Mouse (Mus musculus): ENCODE data around the gene 1700001K19Rik.

DNA sequence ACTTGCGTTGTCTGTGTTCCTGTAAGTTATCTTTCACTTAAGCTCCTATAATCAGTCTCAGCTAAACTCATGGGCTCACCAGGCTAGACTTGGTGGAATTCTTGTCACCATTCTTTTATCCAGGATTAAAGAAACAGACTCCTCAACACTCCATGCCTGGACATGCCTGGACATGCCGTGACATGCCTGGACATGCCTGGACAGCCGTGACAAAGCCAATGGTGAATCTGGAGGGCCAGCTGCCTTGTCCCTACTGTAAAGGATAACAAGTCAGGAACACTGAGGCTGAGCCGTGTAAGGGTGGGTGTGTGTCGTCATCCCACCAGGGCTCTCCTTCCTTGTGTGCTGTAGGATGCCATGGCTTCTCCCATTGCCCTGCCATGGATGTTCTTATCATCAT is 42.6 kb upstream of the 1700001K19Rik start:
- TF ChIP-seq CTCF (IDR thresholded peaks at IDR 0.05; ENCODE audit: extremely low read depth, insufficient read length, insufficient replicate concordance, low read depth, low read length): no peak
- TF ChIP-seq POLR2A (IDR thresholded peaks at IDR 0.05; ENCODE audit: low read depth, low read length): no peak
